Mouse (Mus musculus): ENCODE measurements around the gene Myl3.

The Myl3 gene

DNA sequence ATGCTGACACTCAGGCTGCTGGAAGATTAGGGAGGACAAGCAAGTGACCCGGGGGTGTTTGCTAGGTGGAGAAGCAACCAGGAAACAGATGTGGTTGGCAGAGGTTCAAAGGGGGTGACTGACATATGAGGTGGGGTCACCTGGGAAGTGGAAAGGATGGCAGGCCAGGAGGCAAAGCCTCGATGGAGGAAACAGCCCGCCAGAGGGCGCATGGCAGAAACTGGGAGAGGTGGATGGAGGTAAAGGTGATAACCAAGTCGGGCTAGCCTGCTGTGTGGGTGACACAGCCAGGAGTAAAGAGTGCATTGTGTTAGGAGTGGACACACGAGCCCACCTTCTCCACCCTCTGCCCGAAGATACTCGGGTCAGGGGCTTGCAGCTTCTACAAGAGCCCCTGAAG, 11.8 kb upstream of the Myl3 start:
- no peak for DNase-seq (ENCODE audit: low read depth, low spot score)

GRCm38 (mm10) chr9:110731859-110732258, 9.8 kb upstream of the Myl3 start:
- DNase-seq (ENCODE audit: low read depth, low spot score): no peak

- DNase-seq (ENCODE audit: low read depth, low spot score): peak; percentile 79
Observed at GRCm38 (mm10) chr9:110732623-110733022, 9.0 kb upstream of the Myl3 start.

DNA sequence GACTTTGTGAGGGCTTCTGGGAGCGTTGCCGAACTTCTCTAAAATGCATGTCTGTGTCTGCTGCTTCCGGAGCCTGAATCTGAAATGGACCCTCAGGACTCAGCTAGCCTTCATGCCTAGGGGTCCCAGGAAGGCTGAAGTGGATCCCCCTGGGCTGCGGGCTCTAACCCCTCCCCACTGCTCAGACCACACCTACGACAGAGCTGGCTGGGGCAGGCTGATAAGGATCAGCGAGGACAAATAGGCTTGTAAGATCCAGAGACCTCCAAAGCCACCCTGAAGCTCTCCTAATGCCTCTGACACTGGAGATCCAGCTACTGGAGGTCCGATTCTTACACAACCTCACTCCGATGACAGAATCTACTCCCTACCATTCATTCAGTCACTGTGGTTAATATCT, 8.6 kb upstream of the Myl3 start:
- DNase-seq (ENCODE audit: low read depth, low spot score): no peak

DNA sequence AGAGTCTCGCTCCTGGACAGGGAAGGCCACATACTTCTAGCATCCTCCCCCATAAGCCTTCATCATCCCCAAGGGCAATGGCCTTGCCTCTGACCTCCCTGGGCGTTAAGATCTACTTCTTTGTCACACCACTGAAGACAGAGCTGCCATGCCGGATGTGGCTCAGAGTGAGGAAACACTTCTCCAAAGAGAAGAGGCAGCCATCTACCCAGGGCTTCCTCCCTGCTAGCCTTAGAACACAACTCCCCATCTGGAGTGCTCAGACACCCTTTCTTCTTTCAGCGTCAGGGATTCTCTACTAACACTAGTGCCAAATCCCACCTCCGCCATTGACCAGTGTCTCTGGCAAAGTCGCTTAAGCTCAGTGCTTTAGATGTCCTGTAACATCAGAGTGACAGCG, 7.5 kb upstream of the Myl3 start:
- no peak for DNase-seq (ENCODE audit: low read depth, low spot score)

DNA sequence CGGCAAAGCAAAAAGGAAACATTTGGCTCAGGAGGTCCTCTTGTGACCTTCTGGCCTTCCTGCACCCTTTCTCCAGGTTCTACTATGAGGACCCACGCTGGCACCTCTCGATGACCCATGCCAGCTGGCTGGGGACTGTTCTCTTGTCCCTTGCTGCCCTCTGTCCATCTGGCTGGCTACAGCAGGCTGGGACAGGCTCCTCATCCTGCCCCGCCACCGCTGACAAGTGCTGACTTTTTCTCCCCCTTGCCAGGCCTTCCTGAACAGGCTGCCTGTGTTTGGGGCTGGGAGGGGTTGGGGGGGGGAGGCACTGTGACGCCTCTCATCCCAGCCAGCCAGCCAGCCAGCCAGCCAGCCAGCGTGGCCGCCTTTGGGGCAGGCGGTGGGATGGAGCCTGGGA, 5.3 kb upstream of the Myl3 start:
- DNase-seq (ENCODE audit: low read depth, low spot score): no peak

GRCm38 (mm10) chr9:110738054-110738453, 3.6 kb upstream of the Myl3 start:
- peak; percentile 65 for DNase-seq (ENCODE audit: low read depth, low spot score)

- DNase-seq (ENCODE audit: low read depth, low spot score): no peak
Observed at GRCm38 (mm10) chr9:110739961-110740360, 1.7 kb upstream of the Myl3 start.

DNA sequence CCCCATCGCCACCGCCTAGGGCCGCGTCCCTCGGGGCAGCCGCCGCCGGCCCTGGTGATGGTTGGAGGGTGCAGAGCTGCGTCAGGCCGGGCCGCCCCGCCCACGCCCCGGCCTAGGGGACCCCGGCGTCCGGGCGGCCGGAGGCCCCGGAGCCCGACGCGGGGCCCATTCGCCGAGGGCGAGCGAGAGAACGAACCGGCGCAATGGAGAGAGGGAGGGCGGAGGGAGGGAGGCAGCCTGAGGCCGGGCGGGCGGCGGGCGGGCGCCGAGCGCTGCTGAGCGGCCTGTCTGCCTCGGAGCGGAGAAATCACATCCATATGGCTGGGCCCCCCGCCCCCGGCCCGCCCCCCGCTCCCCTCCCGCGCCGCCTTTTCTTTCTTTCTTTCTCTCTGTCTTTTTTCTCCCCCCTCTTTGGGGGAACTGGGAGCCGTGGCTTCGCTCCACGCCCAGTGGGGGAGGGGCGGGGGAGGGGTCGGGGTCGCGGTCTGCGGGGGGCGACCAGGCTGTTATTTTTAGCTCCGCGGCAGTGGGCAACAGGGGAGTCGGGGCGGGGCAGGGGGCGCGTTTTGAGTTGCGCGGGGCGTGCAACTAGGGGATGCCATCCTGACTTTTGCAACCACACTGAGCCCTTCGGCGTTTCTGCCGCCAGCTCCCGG, 762 bp downstream of the Myl3 start:
- no peak for DNase-seq (ENCODE audit: low read depth, low spot score)

- DNase-seq (ENCODE audit: low read depth, low spot score): peak; percentile 46
Observed at GRCm38 (mm10) chr9:110742951-110743455, 1.3 kb downstream of the Myl3 start.

DNA sequence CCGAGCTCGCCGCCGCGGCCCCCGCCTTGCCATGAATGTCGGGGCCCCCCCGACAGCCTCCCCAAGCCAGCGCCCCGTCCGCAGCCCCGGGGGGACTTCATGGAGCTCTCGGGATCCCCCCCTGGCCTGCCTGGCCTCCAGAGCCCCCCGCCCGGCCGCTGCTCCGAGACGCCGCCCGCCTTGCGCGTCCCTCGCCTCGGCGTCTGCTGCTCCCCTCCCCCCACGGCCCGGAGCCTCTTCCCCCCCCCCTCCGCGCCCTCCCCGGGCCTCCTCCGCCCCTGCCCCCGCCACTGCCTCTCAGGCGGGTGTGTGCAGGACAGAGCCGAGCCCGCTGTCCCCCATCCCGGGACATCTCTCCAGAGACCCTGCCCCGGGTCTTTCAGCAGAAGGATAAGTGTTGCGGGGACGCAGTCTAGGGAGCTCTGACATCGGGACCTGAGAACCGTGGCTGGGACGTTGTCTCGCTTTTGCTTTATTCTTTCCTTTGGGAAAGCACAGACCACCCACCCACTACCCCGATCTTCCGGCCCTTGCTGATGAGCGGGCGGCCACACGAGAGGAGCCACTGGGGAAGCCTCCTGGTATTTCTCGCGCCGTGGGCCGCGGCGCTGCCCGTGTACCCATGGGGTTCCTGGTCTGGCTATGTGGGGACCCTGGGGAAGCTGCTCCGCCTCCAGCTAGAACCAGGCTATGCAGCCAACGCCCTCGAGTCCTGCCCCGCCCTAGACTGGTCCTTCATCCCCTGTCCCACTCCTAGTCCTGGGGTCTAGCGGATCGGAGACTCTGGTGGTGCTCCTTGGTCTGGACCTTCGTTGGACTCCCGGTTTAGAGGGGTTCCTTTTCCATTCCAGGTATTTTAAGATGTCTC, 2.0 kb downstream of the Myl3 start:
- DNase-seq (ENCODE audit: low read depth, low spot score): peak; percentile 42

- DNase-seq (ENCODE audit: low read depth, low spot score): no peak
Observed at GRCm38 (mm10) chr9:110745752-110746151, 4.1 kb downstream of the Myl3 start.

GRCm38 (mm10) chr9:110746238-110746637, 4.6 kb downstream of the Myl3 start:
- DNase-seq (ENCODE audit: low read depth, low spot score): no peak

GRCm38 (mm10) chr9:110746961-110747360, 5.3 kb downstream of the Myl3 start, which contains the start of gene Pth1r:
TSS of gene Pth1r (minus strand) at chr9:110747145.
- DNase-seq (ENCODE audit: low read depth, low spot score): no peak

DNA sequence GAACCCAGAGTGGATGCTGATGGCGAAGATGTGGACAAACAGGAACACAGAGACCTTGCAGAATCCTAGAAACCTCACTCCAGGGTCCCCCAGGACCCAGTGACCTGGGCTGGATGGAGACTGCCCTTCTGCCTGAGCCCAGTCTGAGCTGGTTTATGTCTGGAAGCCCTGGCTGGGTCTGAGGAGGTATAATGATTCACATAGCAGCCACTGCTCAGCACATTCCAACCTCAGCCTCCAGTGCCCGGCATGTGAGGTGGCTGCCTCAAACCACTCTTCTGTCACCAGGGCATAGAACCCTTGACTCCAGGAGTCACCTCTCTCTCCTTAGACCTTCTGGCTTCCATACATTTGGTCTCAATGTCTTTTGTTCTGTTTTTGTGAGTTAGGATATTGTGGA, 6.8 kb downstream of the Myl3 start:
- DNase-seq (ENCODE audit: low read depth, low spot score): no peak

DNA sequence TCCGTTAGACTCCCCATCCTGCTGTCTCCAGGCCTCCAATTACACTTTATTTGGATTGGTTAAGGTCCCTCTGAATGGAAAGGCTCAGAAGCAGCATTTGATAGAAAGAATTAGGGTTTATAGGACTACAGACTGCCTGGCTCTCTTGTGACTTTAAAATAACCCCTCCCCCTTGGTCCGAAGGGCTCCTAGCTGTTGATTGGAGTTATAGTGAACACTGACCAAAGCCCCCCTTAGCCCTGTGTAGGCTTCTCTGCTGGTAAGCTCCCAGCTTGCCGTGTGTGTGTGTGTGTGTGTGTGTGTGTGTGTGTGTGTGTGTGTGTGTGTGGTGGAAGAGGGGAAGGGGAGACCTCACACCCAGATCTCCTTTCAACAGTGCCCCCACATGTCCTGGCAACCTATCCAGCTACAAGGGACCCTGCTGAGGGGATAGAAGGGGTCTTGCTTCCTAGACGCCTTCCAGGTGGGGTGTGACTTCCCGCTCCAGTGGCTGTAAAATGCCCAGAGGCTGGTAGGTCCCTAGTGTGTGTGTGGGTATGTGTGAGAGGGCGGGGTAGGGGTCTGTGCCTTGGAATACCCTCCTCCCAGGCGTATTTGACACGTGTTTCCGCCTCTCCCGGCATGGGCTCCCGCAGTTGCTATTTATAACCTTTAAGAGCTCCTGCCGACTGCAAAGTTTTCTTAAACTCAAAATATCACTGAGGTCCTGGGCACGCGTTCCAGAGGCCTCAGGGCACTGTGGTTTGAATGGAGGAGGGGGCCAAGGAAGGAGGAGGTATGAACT, 8.9 kb downstream of the Myl3 start:
- no peak for DNase-seq (ENCODE audit: low read depth, low spot score)

GRCm38 (mm10) chr9:110751412-110751811, 9.8 kb downstream of the Myl3 start:
- DNase-seq (ENCODE audit: low read depth, low spot score): no peak

DNA sequence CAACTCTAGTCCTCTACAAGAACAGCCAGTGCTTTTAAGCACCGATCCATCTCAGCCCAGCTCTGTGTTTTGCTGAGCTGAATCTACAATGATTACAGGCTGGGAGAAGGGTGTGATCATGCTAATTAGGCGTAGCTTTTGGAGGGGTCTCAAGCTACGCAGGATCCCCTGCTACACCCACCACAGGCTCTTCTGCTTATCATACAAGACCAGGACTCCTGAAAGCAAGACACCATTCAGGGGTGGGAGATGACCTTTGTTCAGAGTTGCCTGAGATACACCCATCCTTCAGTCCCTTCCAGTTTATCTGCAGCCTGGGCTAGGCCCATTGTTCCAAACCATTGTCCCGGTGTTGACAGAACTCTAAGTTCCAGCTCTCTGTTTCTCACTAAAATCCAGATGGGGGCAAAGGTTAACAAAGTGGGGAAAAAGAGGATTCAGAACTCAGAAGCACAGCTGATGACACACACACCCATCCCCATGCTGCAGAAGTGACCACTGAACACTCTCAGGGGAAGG, 11.3 kb downstream of the Myl3 start:
- DNase-seq (ENCODE audit: low read depth, low spot score): no peak

GRCm38 (mm10) chr9:110753773-110754172, 12.1 kb downstream of the Myl3 start:
- DNase-seq (ENCODE audit: low read depth, low spot score): no peak

GRCm38 (mm10) chr9:110757816-110758215, 16.2 kb downstream of the Myl3 start:
- no peak for DNase-seq (ENCODE audit: low read depth, low spot score)

GRCm38 (mm10) chr9:110758605-110759004, 16.9 kb downstream of the Myl3 start:
- no peak for DNase-seq (ENCODE audit: low read depth, low spot score)

- no peak for DNase-seq (ENCODE audit: low read depth, low spot score)
Observed at GRCm38 (mm10) chr9:110759265-110759664, 17.6 kb downstream of the Myl3 start.

Data from ES-CJ7 (cell line).